Mouse (Mus musculus): ENCODE measurements at regions not wholly inside any gene's neighbourhood (a gene's known extent, or its start where the extent isn't known, plus 50 kb on each side); places are given as distances from the start of the nearest gene placed in this dataset.

GRCm38 (mm10) chr12:31143266-31143665, 69.6 kb downstream of the Fam110c start:
- Histone ChIP-seq H3K36me3 (ENCODE audit: control insufficient read depth, insufficient read depth) (no peaks in the 10 kb centered on the region), H3ac (ENCODE audit: control insufficient read depth, insufficient read length, low read depth) (no peak overlapping the region), H3K4me3 (ENCODE audit: insufficient read depth, poor library complexity, severe bottlenecking) (no peak overlapping the region), H3K27me3 (ENCODE audit: control insufficient read depth, insufficient read depth, insufficient read length) (no peaks in the 10 kb centered on the region), H3K79me3 (ENCODE audit: low read depth) (no peaks in the 10 kb centered on the region), H3K79me2 (ENCODE audit: control insufficient read depth, insufficient read depth) (no peaks in the 10 kb centered on the region)
- TF ChIP-seq MYOG (IDR thresholded peaks at IDR 0.05; ENCODE audit: control insufficient read depth, extremely low read depth, insufficient read length), result no peak
- no peak for TF ChIP-seq CEBPB (IDR thresholded peaks at IDR 0.05; ENCODE audit: low read depth)
- no peak for TF ChIP-seq USF1 (IDR thresholded peaks at IDR 0.05; ENCODE audit: low read depth)

GRCm38 (mm10) chr12:31145032-31145781, 71.5 kb downstream of the Fam110c start:
- TF ChIP-seq CTCF (IDR thresholded peaks at IDR 0.05; ENCODE audit: control insufficient read depth, insufficient read depth, insufficient read length), result no peak
- TF ChIP-seq CEBPB (IDR thresholded peaks at IDR 0.05; ENCODE audit: low read depth), result no peak
- no peak for TF ChIP-seq MYOD1 (IDR thresholded peaks at IDR 0.05; ENCODE audit: control insufficient read depth, insufficient read length, low read depth)
- TF ChIP-seq MAX (IDR thresholded peaks at IDR 0.05), result no peak
- TF ChIP-seq MYOG (IDR thresholded peaks at IDR 0.05; ENCODE audit: control insufficient read depth, extremely low read depth, insufficient read length), result no peak
- no peak for TF ChIP-seq USF1 (IDR thresholded peaks at IDR 0.05; ENCODE audit: low read depth)
- no peak for TF ChIP-seq FOSL1 (IDR thresholded peaks at IDR 0.05; ENCODE audit: insufficient read depth, low read length, poor library complexity, severe bottlenecking)
- Histone ChIP-seq H3ac (ENCODE audit: control insufficient read depth, insufficient read length, low read depth) (no peak overlapping the region), H3K4me3 (ENCODE audit: insufficient read depth, poor library complexity, severe bottlenecking) (no peak overlapping the region), H3K27me3 (ENCODE audit: control insufficient read depth, insufficient read depth, insufficient read length) (no peaks in the 10 kb centered on the region), H3K79me3 (ENCODE audit: low read depth) (no peaks in the 10 kb centered on the region), H3K79me2 (ENCODE audit: control insufficient read depth, insufficient read depth) (no peaks in the 10 kb centered on the region), H3K36me3 (ENCODE audit: control insufficient read depth, insufficient read depth) (no peaks in the 10 kb centered on the region)

- Histone ChIP-seq H3K79me3 (ENCODE audit: low read depth) (no peaks in the 10 kb centered on the region), H3K36me3 (ENCODE audit: control insufficient read depth, insufficient read depth) (no peaks in the 10 kb centered on the region), H3K27me3 (ENCODE audit: control insufficient read depth, insufficient read depth, insufficient read length) (peaks cover 6% of the 10 kb centered on the region), H3K79me2 (ENCODE audit: control insufficient read depth, insufficient read depth) (no peaks in the 10 kb centered on the region), H3ac (ENCODE audit: control insufficient read depth, insufficient read length, low read depth) (no peak overlapping the region), H3K4me3 (ENCODE audit: insufficient read depth, poor library complexity, severe bottlenecking) (no peak overlapping the region)
- no peak for TF ChIP-seq FOSL1 (IDR thresholded peaks at IDR 0.05; ENCODE audit: insufficient read depth, low read length, poor library complexity, severe bottlenecking)
- TF ChIP-seq MYOD1 (IDR thresholded peaks at IDR 0.05; ENCODE audit: control insufficient read depth, insufficient read length, low read depth), result no peak
- TF ChIP-seq MYOG (IDR thresholded peaks at IDR 0.05; ENCODE audit: control insufficient read depth, extremely low read depth, insufficient read length), result no peak
- no peak for TF ChIP-seq CEBPB (IDR thresholded peaks at IDR 0.05; ENCODE audit: low read depth)
- TF ChIP-seq USF1 (IDR thresholded peaks at IDR 0.05; ENCODE audit: low read depth), result no peak
- no peak for TF ChIP-seq MAX (IDR thresholded peaks at IDR 0.05)
- TF ChIP-seq CTCF (IDR thresholded peaks at IDR 0.05; ENCODE audit: control insufficient read depth, insufficient read depth, insufficient read length), result no peak
Observed at GRCm38 (mm10) chr12:31148417-31149356, 75.0 kb downstream of the Fam110c start.

DNA sequence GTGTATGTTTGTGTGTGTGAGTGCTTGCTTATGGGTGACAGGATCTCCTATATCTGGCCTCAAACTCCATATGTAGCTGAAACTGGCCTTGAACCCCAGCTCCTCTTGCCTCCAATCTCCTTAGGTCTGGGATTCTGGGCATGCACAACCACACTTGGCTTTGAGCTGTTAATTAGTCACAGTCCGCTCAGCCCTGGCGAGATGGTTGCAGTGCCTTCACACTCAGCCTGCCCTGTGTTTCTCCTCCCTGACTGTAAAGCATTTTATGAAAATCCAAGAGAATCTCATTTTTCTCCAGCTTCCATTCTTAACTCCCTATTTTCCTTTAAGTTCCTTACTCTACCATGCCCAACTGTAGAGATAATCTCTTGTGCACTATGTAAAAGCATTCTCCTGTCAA, 80.1 kb downstream of the Fam110c start:
- Histone ChIP-seq H3ac (ENCODE audit: control insufficient read depth, insufficient read length, low read depth) (no peak overlapping the region), H3K27me3 (ENCODE audit: control insufficient read depth, insufficient read depth, insufficient read length) (peaks cover 6% of the 10 kb centered on the region), H3K79me2 (ENCODE audit: control insufficient read depth, insufficient read depth) (no peaks in the 10 kb centered on the region), H3K36me3 (ENCODE audit: control insufficient read depth, insufficient read depth) (no peaks in the 10 kb centered on the region), H3K79me3 (ENCODE audit: low read depth) (no peaks in the 10 kb centered on the region), H3K4me3 (ENCODE audit: insufficient read depth, poor library complexity, severe bottlenecking) (no peak overlapping the region)
- TF ChIP-seq MYOD1 (IDR thresholded peaks at IDR 0.05; ENCODE audit: control insufficient read depth, insufficient read length, low read depth), result no peak
- no peak for TF ChIP-seq CTCF (IDR thresholded peaks at IDR 0.05; ENCODE audit: control insufficient read depth, insufficient read depth, insufficient read length)
- TF ChIP-seq CEBPB (IDR thresholded peaks at IDR 0.05; ENCODE audit: low read depth), result no peak
- no peak for TF ChIP-seq FOSL1 (IDR thresholded peaks at IDR 0.05; ENCODE audit: insufficient read depth, low read length, poor library complexity, severe bottlenecking)
- no peak for TF ChIP-seq MYOG (IDR thresholded peaks at IDR 0.05; ENCODE audit: control insufficient read depth, extremely low read depth, insufficient read length)
- TF ChIP-seq MAX (IDR thresholded peaks at IDR 0.05), result no peak
- no peak for TF ChIP-seq USF1 (IDR thresholded peaks at IDR 0.05; ENCODE audit: low read depth)

- Histone ChIP-seq H3K79me3 (ENCODE audit: low read depth) (no peaks in the 10 kb centered on the region), H3ac (ENCODE audit: control insufficient read depth, insufficient read length, low read depth) (no peak overlapping the region), H3K36me3 (ENCODE audit: control insufficient read depth, insufficient read depth) (no peaks in the 10 kb centered on the region), H3K4me3 (ENCODE audit: insufficient read depth, poor library complexity, severe bottlenecking) (no peak overlapping the region), H3K79me2 (ENCODE audit: control insufficient read depth, insufficient read depth) (no peaks in the 10 kb centered on the region), H3K27me3 (ENCODE audit: control insufficient read depth, insufficient read depth, insufficient read length) (peaks cover 6% of the 10 kb centered on the region)
- TF ChIP-seq USF1 (IDR thresholded peaks at IDR 0.05; ENCODE audit: low read depth) (no peak), MAX (IDR thresholded peaks at IDR 0.05) (no peak), CEBPB (IDR thresholded peaks at IDR 0.05; ENCODE audit: low read depth) (no peak), MYOG (IDR thresholded peaks at IDR 0.05; ENCODE audit: control insufficient read depth, extremely low read depth, insufficient read length) (no peak), FOSL1 (IDR thresholded peaks at IDR 0.05; ENCODE audit: insufficient read depth, low read length, poor library complexity, severe bottlenecking) (no peak), CTCF (IDR thresholded peaks at IDR 0.05; ENCODE audit: control insufficient read depth, insufficient read depth, insufficient read length) (no peak), MYOD1 (IDR thresholded peaks at IDR 0.05; ENCODE audit: control insufficient read depth, insufficient read length, low read depth) (no peak)
Observed at GRCm38 (mm10) chr12:31154608-31155011, 80.9 kb downstream of the Fam110c start.

Measured in C2C12 (cell line).